Mouse (Mus musculus) C2C12 (cell line): ENCODE results near the gene Cux1. TPM values are rescaled to one million over a fixed set of nuclear protein-coding genes. Genes with fewer than 3 reads are reported as not detected.

ENCODE experiments used
- H3K27me3 ChIP-seq: one replicate; pipeline ENCODE4 v1.6.1; 2011; ENCODE audit not compliant: control insufficient read depth, insufficient read depth, insufficient read length
- H3K36me3 ChIP-seq: one replicate; pipeline ENCODE4 v1.6.1; 2011; ENCODE audit not compliant: control insufficient read depth, insufficient read depth
- H3K4me3 ChIP-seq: one replicate; pipeline ENCODE4 v1.5.1; 2011; ENCODE audit warnings: mild to moderate bottlenecking, control low read depth; ENCODE audit not compliant: poor library complexity, insufficient read depth, severe bottlenecking
- H3K79me2 ChIP-seq: one replicate; pipeline ENCODE4 v1.6.1; 2011; ENCODE audit not compliant: control insufficient read depth, insufficient read depth
- H3K79me3 ChIP-seq: one replicate; pipeline ENCODE4 v1.6.1; 2011; ENCODE audit warnings: low read depth, control low read depth
- H3ac ChIP-seq: one replicate; pipeline ENCODE3; 2011; ENCODE audit warnings: low read depth; ENCODE audit not compliant: control insufficient read depth, insufficient read length
- CEBPB ChIP-seq: IDR thresholded peaks from one replicate; pipeline ENCODE4 v1.6.1; 2011; ENCODE audit warnings: low read depth, mild to moderate bottlenecking, control low read depth, moderate library complexity
- CTCF ChIP-seq: IDR thresholded peaks from one replicate; pipeline ENCODE4 v1.5.1; 2011; ENCODE audit not compliant: control insufficient read depth, insufficient read depth, insufficient read length
- FOSL1 ChIP-seq: IDR thresholded peaks from one replicate; pipeline ENCODE4 v1.8.0; 2011; ENCODE audit warnings: mild to moderate bottlenecking, low read length; ENCODE audit not compliant: poor library complexity, insufficient read depth, severe bottlenecking
- MAX ChIP-seq: IDR thresholded peaks from one replicate; pipeline ENCODE4 v1.6.1; 2011; ENCODE audit warnings: mild to moderate bottlenecking, control low read depth
- MYOD1 ChIP-seq: IDR thresholded peaks from one replicate; pipeline ENCODE4 v1.6.1; 2011; ENCODE audit warnings: low read depth; ENCODE audit not compliant: control insufficient read depth, insufficient read length
- MYOG ChIP-seq: IDR thresholded peaks from one replicate; pipeline ENCODE4 v1.6.1; 2011; ENCODE audit not compliant: control insufficient read depth, insufficient read length; ENCODE audit errors: extremely low read depth
- USF1 ChIP-seq: IDR thresholded peaks from one replicate; pipeline ENCODE4 v1.6.1; 2011; ENCODE audit warnings: low read depth, mild to moderate bottlenecking, control low read depth, moderate library complexity
- polyA plus RNA-seq: library from polyadenylated mRNA; unstranded; fragments of >200 nt; fragmentation: generic; extraction: Trizol; gene quantifications from one replicate; pipeline ENCODE4 v1.2.1, GENCODE M21; 2012; ENCODE audit warnings: missing spikeins

Cux1 gene
- polyA plus RNA-seq, 1 experiment = 43.9 TPM

DNA sequence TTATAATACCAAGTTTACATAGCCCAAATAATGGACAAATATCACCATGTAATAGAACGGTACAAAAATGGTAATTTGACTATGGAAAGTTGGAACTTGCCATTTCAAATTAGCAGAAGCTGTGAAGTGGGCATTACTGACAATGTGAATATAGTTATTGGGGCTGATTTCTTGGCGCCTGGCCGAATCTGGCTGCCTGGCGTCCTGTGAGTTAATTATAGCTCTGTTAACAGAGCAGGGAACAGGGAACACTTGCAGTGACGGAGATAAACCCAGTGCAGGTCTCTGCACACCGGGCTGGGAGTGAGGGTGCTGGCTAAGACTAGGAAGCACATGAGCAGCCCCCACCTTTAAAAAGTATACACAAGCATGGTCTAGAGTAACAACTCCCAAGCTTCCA is 104.7 kb downstream of the Cux1 start:
- TF ChIP-seq CEBPB (no peak), MYOG (no peak), CTCF (no peak), MAX (no peak), FOSL1 (no peak), MYOD1 (no peak), USF1 (no peak)
- Histone ChIP-seq H3ac (no peak overlapping the region), H3K4me3 (no peak overlapping the region), H3K79me3 (peaks cover 32% of the 10 kb centered on the region), H3K79me2 (peaks cover 80% of the 10 kb centered on the region), H3K27me3 (no peaks in the 10 kb centered on the region), H3K36me3 (peaks cover 8% of the 10 kb centered on the region)

DNA sequence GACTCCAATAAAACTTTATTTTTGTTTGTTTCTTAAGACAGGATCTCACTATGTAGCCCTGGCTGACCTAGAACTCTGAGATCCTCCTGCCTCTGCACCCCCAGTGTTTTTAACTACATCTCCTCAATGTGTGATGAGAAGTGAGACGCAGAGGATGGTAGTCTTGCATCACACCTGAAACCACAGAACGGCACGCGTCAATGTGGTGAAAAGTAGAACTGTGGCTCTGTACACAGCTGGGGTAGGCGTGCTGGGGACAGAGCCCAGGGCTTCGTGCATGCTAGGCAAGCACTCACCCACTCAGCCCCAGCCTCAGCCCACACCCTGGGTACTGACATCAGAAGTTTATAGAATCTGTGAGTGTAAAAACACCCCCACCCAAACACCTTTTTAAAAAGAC is 107.4 kb downstream of the Cux1 start:
- H3ac ChIP-seq = no peak overlapping the region
- H3K36me3 ChIP-seq = peaks cover 8% of the 10 kb centered on the region
- H3K79me2 ChIP-seq = peaks cover 96% of the 10 kb centered on the region
- peaks cover 31% of the 10 kb centered on the region for H3K79me3 ChIP-seq
- no peak overlapping the region for H3K4me3 ChIP-seq
- no peaks in the 10 kb centered on the region for H3K27me3 ChIP-seq
- TF ChIP-seq CEBPB = no peak
- TF ChIP-seq MYOD1 = no peak
- no peak for TF ChIP-seq CTCF
- TF ChIP-seq FOSL1 = no peak
- no peak for TF ChIP-seq MYOG
- no peak for TF ChIP-seq USF1
- TF ChIP-seq MAX = no peak

DNA sequence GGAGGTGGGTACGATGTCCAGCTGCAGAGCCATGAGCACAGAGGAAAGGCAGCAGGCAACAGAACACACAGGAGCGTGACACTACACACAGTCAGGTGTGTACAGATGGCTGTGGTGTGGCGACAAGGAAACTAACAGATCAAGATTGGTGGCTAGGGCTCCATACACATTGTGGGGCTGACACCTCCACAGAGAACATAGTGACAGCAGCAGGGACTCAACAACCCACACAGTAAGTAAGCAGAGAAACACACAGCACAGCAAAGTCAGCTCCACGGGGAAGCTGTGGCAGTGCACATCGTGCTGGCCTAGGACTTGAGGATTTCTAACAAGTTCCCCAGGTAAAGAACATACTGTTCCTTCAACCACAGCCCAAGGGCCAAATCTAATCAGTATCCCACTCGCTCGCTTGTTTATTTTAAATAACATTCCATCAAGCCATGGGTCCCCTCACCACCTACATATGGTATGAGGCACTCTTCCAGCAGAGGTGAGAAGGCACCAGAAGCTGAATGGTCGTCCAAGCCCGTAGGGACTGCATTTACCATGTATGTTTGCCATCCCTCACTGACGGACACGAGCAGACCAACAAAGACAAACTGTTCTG is 108.3 kb downstream of the Cux1 start:
- Histone ChIP-seq H3ac (no peak overlapping the region), H3K79me2 (peaks cover 96% of the 10 kb centered on the region), H3K36me3 (peaks cover 8% of the 10 kb centered on the region), H3K4me3 (no peak overlapping the region), H3K27me3 (no peaks in the 10 kb centered on the region), H3K79me3 (peaks cover 28% of the 10 kb centered on the region)
- TF ChIP-seq MYOG = no peak
- TF ChIP-seq FOSL1 = no peak
- TF ChIP-seq USF1 = no peak
- no peak for TF ChIP-seq MYOD1
- TF ChIP-seq MAX = no peak
- TF ChIP-seq CEBPB = no peak

DNA sequence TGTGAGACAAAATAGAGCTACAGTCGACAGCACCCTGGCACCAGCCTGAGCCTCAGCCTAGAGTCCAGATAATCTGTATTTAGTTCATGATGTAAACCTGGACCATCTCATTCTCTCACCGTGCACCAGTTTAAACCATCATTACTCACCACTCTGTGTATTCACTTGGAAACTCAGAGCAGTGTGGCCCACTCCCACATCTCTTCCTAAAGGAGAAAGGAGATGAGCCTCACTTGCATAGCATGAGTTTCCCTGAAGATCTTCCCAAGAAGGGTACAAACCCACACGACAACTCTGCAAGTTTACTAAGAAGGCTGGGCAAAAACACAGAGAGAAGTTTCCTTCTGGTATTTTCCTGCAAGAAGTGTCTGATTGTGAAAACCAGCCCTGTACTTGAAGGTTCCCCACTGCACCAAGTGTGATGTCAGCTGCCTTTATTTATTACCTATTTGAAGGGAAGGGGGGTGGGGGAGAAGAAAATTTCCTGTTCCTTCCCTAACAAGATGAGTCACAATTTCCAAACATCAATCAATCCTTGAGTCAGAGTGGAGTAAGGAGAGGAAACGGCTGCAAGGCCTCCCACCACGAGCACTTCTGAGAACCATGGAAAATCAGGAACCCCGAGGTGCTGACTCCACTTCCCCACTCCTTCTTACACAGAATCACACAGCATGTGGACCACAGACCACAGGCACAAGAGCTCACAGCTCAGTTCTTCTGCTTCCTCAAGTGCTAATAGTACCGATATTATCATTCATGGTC is 109.0 kb downstream of the Cux1 start:
- Histone ChIP-seq H3K27me3 (no peaks in the 10 kb centered on the region), H3K36me3 (peaks cover 2% of the 10 kb centered on the region), H3K4me3 (no peak overlapping the region), H3K79me3 (peaks cover 21% of the 10 kb centered on the region), H3K79me2 (peaks cover 96% of the 10 kb centered on the region), H3ac (no peak overlapping the region)
- TF ChIP-seq CTCF = no peak
- no peak for TF ChIP-seq CEBPB
- TF ChIP-seq MYOD1 = no peak
- TF ChIP-seq MYOG = no peak
- TF ChIP-seq MAX = no peak
- no peak for TF ChIP-seq USF1
- TF ChIP-seq FOSL1 = no peak

DNA sequence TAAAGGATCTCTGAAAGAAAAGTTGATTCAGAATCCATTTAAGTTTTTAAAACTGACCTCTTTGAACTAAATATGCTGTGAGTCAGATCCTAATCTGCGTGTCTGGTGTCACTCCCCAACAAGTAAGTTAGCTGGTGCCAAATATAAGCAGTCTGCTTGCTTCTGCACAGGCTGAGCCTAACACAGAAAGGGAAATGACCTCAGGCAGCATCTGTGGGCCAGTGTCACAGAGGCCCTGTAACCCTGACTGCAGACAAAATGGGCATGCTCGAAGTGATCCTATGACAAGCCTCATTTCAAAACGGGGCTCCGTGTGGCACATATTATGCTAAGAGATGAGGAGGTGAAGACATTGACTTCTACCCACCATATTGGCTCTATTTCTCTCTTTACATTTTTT is 110.9 kb downstream of the Cux1 start:
- peaks cover 93% of the 10 kb centered on the region for H3K79me2 ChIP-seq
- no peak overlapping the region for H3ac ChIP-seq
- TF ChIP-seq MYOG (no peak), MAX (no peak), CTCF (no peak), CEBPB (no peak), USF1 (no peak)
- H3K27me3 ChIP-seq = no peaks in the 10 kb centered on the region
- no peak overlapping the region for H3K4me3 ChIP-seq
- H3K79me3 ChIP-seq = peaks cover 15% of the 10 kb centered on the region
- H3K36me3 ChIP-seq = no peaks in the 10 kb centered on the region

DNA sequence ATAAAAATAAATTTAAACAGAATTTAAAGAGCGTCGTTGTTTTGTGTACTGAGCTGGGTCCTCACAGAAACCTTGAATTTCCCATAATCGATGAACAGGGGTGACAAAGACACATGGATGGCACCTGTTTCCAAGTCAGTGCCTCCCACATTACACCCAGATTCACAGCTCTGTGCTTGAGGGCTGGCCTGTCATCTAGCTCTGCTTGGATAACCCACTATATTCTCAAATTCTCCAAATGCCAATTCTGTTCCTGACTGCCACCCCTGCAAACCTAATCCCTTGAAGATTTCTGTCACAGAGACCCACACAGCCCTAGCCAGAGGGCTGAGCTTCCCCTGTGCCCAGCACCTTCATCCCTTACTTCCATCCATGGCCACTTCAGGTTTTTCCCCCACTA is 114.6 kb downstream of the Cux1 start:
- Histone ChIP-seq H3K79me2 (peaks cover 91% of the 10 kb centered on the region), H3K27me3 (no peaks in the 10 kb centered on the region), H3K36me3 (no peaks in the 10 kb centered on the region), H3K4me3 (no peak overlapping the region), H3ac (no peak overlapping the region), H3K79me3 (peaks cover 7% of the 10 kb centered on the region)
- TF ChIP-seq MAX (no peak), CEBPB (no peak), USF1 (no peak), MYOD1 (no peak), FOSL1 (no peak), CTCF (no peak), MYOG (no peak)
